Mouse (Mus musculus) large intestine, adult 2 months (tissue): ENCODE results near the gene Gm11060. TPM values are rescaled to one million over a fixed set of nuclear protein-coding genes. Genes with fewer than 3 reads are reported as not detected.
A peak's percentile ranks its signal among the peaks of the same experiment; 100 is the strongest.

Experiments used
- DNase-seq: peaks from one replicate; pipeline ENCODE4 v3.0.0-alpha.2; 2012; ENCODE audit warnings: low read depth, low spot score
- WGBS: fragments of 180-500 bp; shearing (Covaris S2); methylation state at CpG from one replicate; pipeline ENCODE4 v1.1.7; 2018; 5-methylcytosine and 5-hydroxymethylcytosine counted together
- polyA plus RNA-seq: library from polyadenylated mRNA; depleted of rRNA; stranded (reverse); fragments of >200 nt; gene quantifications from 2 replicates; pipeline ENCODE4 v1.2.3, GENCODE M21; 2012; rRNA removed

Gene Gm11060
- polyA plus RNA-seq, result not detected in 2 replicates

- 77% methylated on average over 2 of the region's 2 CpGs for WGBS
- no peak for DNase-seq
Observed at GRCm38 (mm10) chr2:105091718-105092117, at the start of gene Gm11060. Gene Gm11060 (plus strand): TSS chr2:105092018.

- WGBS, result 54% methylated on average over 4 of the region's 4 CpGs
- DNase-seq, result no peak
Observed at GRCm38 (mm10) chr2:105043152-105043551, 48.7 kb upstream of the Gm11060 start.

GRCm38 (mm10) chr2:105048301-105048700 is 43.5 kb upstream of the Gm11060 start:
- DNase-seq, result no peak
- WGBS, result 65% methylated on average over 1 of the region's 1 CpGs

GRCm38 (mm10) chr2:105055529-105055928 is 36.3 kb upstream of the Gm11060 start:
- DNase-seq, result peak; percentile 39
- 25% methylated on average over 1 of the region's 1 CpGs for WGBS

- DNase-seq, result no peak
- WGBS, result 62% methylated on average over 7 of the region's 7 CpGs
Observed at GRCm38 (mm10) chr2:105058577-105059116, 33.2 kb upstream of the Gm11060 start.

GRCm38 (mm10) chr2:105062741-105063372 is 29.0 kb upstream of the Gm11060 start:
- 40% methylated on average over 7 of the region's 7 CpGs for WGBS
- DNase-seq, result no peak

- 71% methylated on average over 4 of the region's 4 CpGs for WGBS
Observed at GRCm38 (mm10) chr2:105072496-105072895, 19.3 kb upstream of the Gm11060 start.

GRCm38 (mm10) chr2:105074196-105074595 is 17.6 kb upstream of the Gm11060 start:
- WGBS, result 29% methylated on average over 4 of the region's 4 CpGs
- DNase-seq, result no peak

More at GRCm38 (mm10) chr2:105072496-105072895, 19.3 kb upstream of the Gm11060 start:
- DNase-seq, result no peak

- 56% methylated on average over 5 of the region's 5 CpGs for WGBS
- DNase-seq, result no peak
Observed at GRCm38 (mm10) chr2:105075809-105076208, 16.0 kb upstream of the Gm11060 start.

GRCm38 (mm10) chr2:105077151-105077550 is 14.7 kb upstream of the Gm11060 start:
- DNase-seq, result no peak
- WGBS, result 85% methylated on average over 7 of the region's 7 CpGs

- DNase-seq, result no peak
- 34% methylated on average over 9 of the region's 9 CpGs for WGBS
Observed at GRCm38 (mm10) chr2:105082256-105082790, 9.5 kb upstream of the Gm11060 start.

- WGBS, result 50% methylated on average over 4 of the region's 4 CpGs
- DNase-seq, result no peak
Observed at GRCm38 (mm10) chr2:105084035-105084434, 7.8 kb upstream of the Gm11060 start.

- no peak for DNase-seq
- 84% methylated on average over 3 of the region's 3 CpGs for WGBS
Observed at GRCm38 (mm10) chr2:105086081-105086480, 5.7 kb upstream of the Gm11060 start.

GRCm38 (mm10) chr2:105088005-105088404 is 3.8 kb upstream of the Gm11060 start:
- DNase-seq, result no peak
- WGBS, result 86% methylated on average over 3 of the region's 3 CpGs

- WGBS, result 74% methylated on average over 4 of the region's 4 CpGs
- DNase-seq, result no peak
Observed at GRCm38 (mm10) chr2:105089083-105089482, 2.7 kb upstream of the Gm11060 start.

GRCm38 (mm10) chr2:105089581-105090508 is 2.0 kb upstream of the Gm11060 start:
- DNase-seq, result no peak
- 39% methylated on average over 7 of the region's 7 CpGs for WGBS

GRCm38 (mm10) chr2:105090991-105091390 is 827 bp upstream of the Gm11060 start:
- WGBS, result 75% methylated on average over 5 of the region's 5 CpGs
- DNase-seq, result no peak

GRCm38 (mm10) chr2:105097294-105097953 is 5.6 kb downstream of the Gm11060 start:
- 87% methylated on average over 22 of the region's 22 CpGs for WGBS
- no peak for DNase-seq

- WGBS, result 76% methylated on average over 7 of the region's 7 CpGs
- DNase-seq, result no peak
Observed at GRCm38 (mm10) chr2:105099410-105099809, 7.6 kb downstream of the Gm11060 start.

- 54% methylated on average over 7 of the region's 7 CpGs for WGBS
- no peak for DNase-seq
Observed at GRCm38 (mm10) chr2:105100541-105100940, 8.7 kb downstream of the Gm11060 start.
